ENCODE assay signal across 9 mouse cellular contexts in genomic region chr2:127832833-127833190, GRCm38 (mm10). TPM values are rescaled to one million over a fixed set of nuclear protein-coding genes. Genes with fewer than 3 reads are reported as not detected.
A peak's percentile ranks its signal among the peaks of the same experiment; 100 is the strongest.
DNase-seq lines count a peak whose midpoint lies in the region; ATAC-seq and TF ChIP-seq lines count a peak whose summit lies in the region.
"Had no signal": no experiment of that assay in that cellular context is flagged by ENCODE, and none has a peak within 500 bp of the region (broad histone marks: within the 10 kb centered on the region; RNA-seq: fewer than 3 reads in every experiment).

No protein-coding gene starts in this region.

- H3K36me3 ChIP-seq in heart, embryonic 11.5 days (ENCODE audit: control insufficient read depth, insufficient read depth, low read length), result no peaks in the 10 kb centered on the region
- no peaks in the 10 kb centered on the region for H3K36me3 ChIP-seq in stomach, postnatal 0 days (ENCODE audit: control insufficient read depth, insufficient read depth, low read length)
- H3K36me3 ChIP-seq: limb, embryonic 15.5 days had no signal

- 34% methylated on average over 2 of the region's 2 CpGs for WGBS in heart, embryonic 11.5 days (ENCODE audit: insufficient replicate concordance)
- 14% methylated on average over 2 of the region's 2 CpGs for WGBS in stomach, postnatal 0 days

- DNase-seq in heart, adult 8-10 months (ENCODE audit: low spot score), result peak; percentile 18
- DNase-seq in thymus, postnatal 14 days, result peak; percentile 43
- DNase-seq in thymus, postnatal 4 days, result no peak
- DNase-seq in forelimb bud, embryonic 11.5 days (ENCODE audit: low read depth, low spot score), result peak; percentile 46
- DNase-seq in stomach, postnatal 0 days (ENCODE audit: low spot score), result no peak
- DNase-seq in testis, postnatal 14 days (ENCODE audit: low spot score), result no peak
- DNase-seq in layer of hippocampus, postnatal 36 days, result no peak

- H3K9ac ChIP-seq in heart, embryonic 11.5 days (ENCODE audit: low read depth, low read length), result no peak overlapping the region
- H3K9ac ChIP-seq in stomach, postnatal 0 days (ENCODE audit: low read length), result no peak overlapping the region

- H3K27me3 ChIP-seq in heart, embryonic 11.5 days (ENCODE audit: control insufficient read depth, insufficient read depth, low read length), result peaks cover 2% of the 10 kb centered on the region; the same call in 1 of the 2 replicates
- no peaks in the 10 kb centered on the region; the same call in 1 of the 2 replicates for H3K27me3 ChIP-seq in stomach, postnatal 0 days (ENCODE audit: control insufficient read depth, insufficient read depth, low read length)

- H3K27ac ChIP-seq in heart, embryonic 11.5 days (ENCODE audit: low read depth, low read length), result no peak overlapping the region
- no peak overlapping the region for H3K27ac ChIP-seq in stomach, postnatal 0 days (replicated peaks)
- H3K27ac ChIP-seq: limb, embryonic 15.5 days had no signal

- no peaks in the 10 kb centered on the region for H3K4me1 ChIP-seq in heart, embryonic 11.5 days (ENCODE audit: control insufficient read depth, insufficient read depth, low read length)
- no peaks in the 10 kb centered on the region for H3K4me1 ChIP-seq in stomach, postnatal 0 days (replicated peaks; ENCODE audit: control insufficient read depth, insufficient read depth)

- no peaks in the 10 kb centered on the region for H3K9me3 ChIP-seq in heart, embryonic 11.5 days (replicated peaks; ENCODE audit: control insufficient read depth, low read length)
- H3K9me3 ChIP-seq in stomach, postnatal 0 days (ENCODE audit: control insufficient read depth, low read length), result no peaks in the 10 kb centered on the region
- H3K9me3 ChIP-seq: limb, embryonic 15.5 days had no signal

- peak; percentile 75 for TF ChIP-seq CTCF in stomach, postnatal 0 days (IDR thresholded peaks at IDR 0.05; ENCODE audit: low read depth)

- ATAC-seq in heart, embryonic 11.5 days (replicated peaks; ENCODE audit: insufficient number of reproducible peaks, low FRiP score, low TSS enrichment), result no peak
- ATAC-seq in stomach, postnatal 0 days (ENCODE audit: low FRiP score, low TSS enrichment), result no peak

- H3K4me2 ChIP-seq in heart, embryonic 11.5 days, result no peak overlapping the region
- H3K4me2 ChIP-seq in stomach, postnatal 0 days (replicated peaks; ENCODE audit: low read depth), result no peak overlapping the region

- no peak overlapping the region for H3K4me3 ChIP-seq in heart, embryonic 11.5 days (ENCODE audit: low read depth, low read length)
- no peak overlapping the region for H3K4me3 ChIP-seq in stomach, postnatal 0 days (ENCODE audit: low read depth, low read length)

- no peak for TF ChIP-seq EP300 in stomach, postnatal 0 days (optimal IDR thresholded peaks at IDR 0.05)

RNA-seq across cellular contexts. Expression of gene Bub1, which starts 1.1 kb away (rescaled TPM):
- total RNA-seq in heart, adult 8-10 months (2022), result under 1 TPM in 3 of 4 experiments, not detected in 1; 0.14 to 0.82 (median 0.46) TPM
- polyA plus RNA-seq in heart, embryonic 11.5 days (2014; fragmentation: Nextera tagmentation; extraction: Ambion mirVana), result 19.2 and 24.7 TPM in 2 replicates
- polyA plus RNA-seq in stomach, postnatal 0 days (2015; fragmentation: Nextera tagmentation; extraction: Ambion mirVana), result 5.3 and 6.5 TPM in 2 replicates
- under 1 TPM; 0.37 to 0.38 TPM for total RNA-seq in layer of hippocampus, postnatal 36 days (2021)

RNA-seq across cellular contexts. Expression of gene Acoxl, which starts 5.9 kb away (rescaled TPM):
- total RNA-seq in heart, adult 8-10 months (2022), result not detected
- polyA plus RNA-seq in heart, embryonic 11.5 days (2014; fragmentation: Nextera tagmentation; extraction: Ambion mirVana), result 0.11 and 0.21 TPM in 2 replicates
- polyA plus RNA-seq in stomach, postnatal 0 days (2015; fragmentation: Nextera tagmentation; extraction: Ambion mirVana), result 0.13 and 0.17 TPM in 2 replicates
- not detected for total RNA-seq in layer of hippocampus, postnatal 36 days (2021)

RNA-seq across cellular contexts. Expression of gene Mtln, which starts 40.5 kb away (rescaled TPM):
- 10 to 100 TPM; 56.0 to 63.9 (median 62.7) TPM for total RNA-seq in heart, adult 8-10 months (2022)
- polyA plus RNA-seq in heart, embryonic 11.5 days (2014; fragmentation: Nextera tagmentation; extraction: Ambion mirVana), result 37.9 and 40.3 TPM in 2 replicates
- 60.2 and 66.5 TPM in 2 replicates for polyA plus RNA-seq in stomach, postnatal 0 days (2015; fragmentation: Nextera tagmentation; extraction: Ambion mirVana)
- total RNA-seq in layer of hippocampus, postnatal 36 days (2021), result 10 to 100 TPM; 54.5 to 57.6 TPM

RNA-seq across cellular contexts. Expression of gene Nphp1, which starts 44.1 kb away (rescaled TPM):
- 10 to 100 TPM in 1 of 4 experiments, 1 to 10 TPM in 3; 7.2 to 10.0 (median 8.9) TPM for total RNA-seq in heart, adult 8-10 months (2022)
- polyA plus RNA-seq in heart, embryonic 11.5 days (2014; fragmentation: Nextera tagmentation; extraction: Ambion mirVana), result 12.1 and 15.4 TPM in 2 replicates
- polyA plus RNA-seq in stomach, postnatal 0 days (2015; fragmentation: Nextera tagmentation; extraction: Ambion mirVana), result 56.9 and 70.0 TPM in 2 replicates
- 10 to 100 TPM; 18.3 to 21.0 TPM for total RNA-seq in layer of hippocampus, postnatal 36 days (2021)

Comparison
In these comparisons a context has a peak if more than half of its experiments do, and no peak if none do; other contexts are left out.
1. DNase-seq: peak in heart, adult 8-10 months (single experiment), thymus, postnatal 14 days (single experiment) and forelimb bud, embryonic 11.5 days (single experiment); none in thymus, postnatal 4 days (single experiment), stomach, postnatal 0 days (single experiment), testis, postnatal 14 days (single experiment) and layer of hippocampus, postnatal 36 days (0 of 2).